9 mouse cellular contexts compared by ENCODE assay signal in genomic region chr12:111445161-111445889, GRCm38 (mm10). TPM values are rescaled to one million over a fixed set of nuclear protein-coding genes. Genes with fewer than 3 reads are reported as not detected.
DNase-seq lines count a peak whose midpoint lies in the region; ATAC-seq and TF ChIP-seq lines count a peak whose summit lies in the region.
"Had no signal": no experiment of that assay in that cellular context is flagged by ENCODE, and none has a peak within 500 bp of the region (broad histone marks: within the 10 kb centered on the region; RNA-seq: fewer than 3 reads in every experiment).

No protein-coding gene starts in this region.

- H3K79me2 ChIP-seq in myocyte (ENCODE audit: control insufficient read depth, insufficient read depth) = peaks cover 50% of the 10 kb centered on the region

- 9% methylated on average over 49 of the region's 52 CpGs for WGBS in kidney, postnatal 0 days

- peaks cover 32% of the 10 kb centered on the region for H3K4me1 ChIP-seq in embryonic fibroblast, embryonic 13.5 days (ENCODE audit: control insufficient read depth, insufficient read depth, low read length)
- H3K4me1 ChIP-seq in kidney, postnatal 0 days (replicated peaks; ENCODE audit: insufficient read depth, low read length) = peaks cover 53% of the 10 kb centered on the region

- peak overlapping the region; percentile 5; the same call in 1 of the 2 replicates for H3K4me3 ChIP-seq in embryonic fibroblast, embryonic 13.5 days (ENCODE audit: insufficient read depth, low read length)
- peak overlapping the region; percentile 26 for H3K4me3 ChIP-seq in kidney, postnatal 0 days (replicated peaks; ENCODE audit: low read depth, low read length)
- peak overlapping the region; percentile 99 for H3K4me3 ChIP-seq in myocyte

- no peaks in the 10 kb centered on the region for H3K9me3 ChIP-seq in kidney, postnatal 0 days (replicated peaks; ENCODE audit: low read length)

- peak overlapping the region; percentile 28 for H3K9ac ChIP-seq in kidney, postnatal 0 days (ENCODE audit: low read depth, low read length)

- DNase-seq in kidney, adult 18-20 months = peak; percentile 50
- DNase-seq in kidney, adult 9 months = no peak
- no peak for DNase-seq in kidney, postnatal 0 days (ENCODE audit: low spot score)
- no peak for DNase-seq in spleen, adult 12 weeks (ENCODE audit: low spot score)
- no peak for DNase-seq in spleen, postnatal 36 days (ENCODE audit: low spot score in 2 of 2)
- no peak for DNase-seq in right cerebral cortex, postnatal 14 days
- DNase-seq: layer of hippocampus, postnatal 36 days had no signal

- 0 out of 2 replicates have a peak, but pooled peaks cover 6% of the 10 kb centered on the region for H3K27me3 ChIP-seq in kidney, postnatal 0 days (ENCODE audit: insufficient read depth, low read length)
- H3K27me3 ChIP-seq in myocyte (ENCODE audit: control insufficient read depth, insufficient read depth, insufficient read length) = no peaks in the 10 kb centered on the region

- H3ac ChIP-seq in myocyte (ENCODE audit: control insufficient read depth, insufficient read length) = peak overlapping the region; percentile 35

- no peak overlapping the region for H3K27ac ChIP-seq in embryonic fibroblast, embryonic 13.5 days (ENCODE audit: insufficient read depth, low read length)
- no peak overlapping the region for H3K27ac ChIP-seq in kidney, postnatal 0 days

- no peak for TF ChIP-seq CTCF in embryonic fibroblast, embryonic 13.5 days (IDR thresholded peaks at IDR 0.05; ENCODE audit: borderline replicate concordance, insufficient read depth, low read length)
- no peak for TF ChIP-seq CTCF in kidney, postnatal 0 days (IDR thresholded peaks at IDR 0.05; ENCODE audit: low read depth)

- ATAC-seq in kidney, postnatal 0 days (replicated peaks; ENCODE audit: low FRiP score, low read depth) = no peak

- no peak for TF ChIP-seq POLR2A in embryonic fibroblast, embryonic 13.5 days (IDR thresholded peaks at IDR 0.05; ENCODE audit: low read depth, low read length)
- TF ChIP-seq POLR2A in myocyte (IDR thresholded peaks at IDR 0.05; ENCODE audit: insufficient read length, low read depth) = no peak

- peaks cover 4% of the 10 kb centered on the region; the same call in 1 of the 2 replicates for H3K36me3 ChIP-seq in kidney, postnatal 0 days (ENCODE audit: insufficient read depth, low read length)
- H3K36me3 ChIP-seq in myocyte (ENCODE audit: control insufficient read depth, insufficient read depth) = peaks cover 21% of the 10 kb centered on the region

- H3K4me2 ChIP-seq in kidney, postnatal 0 days (ENCODE audit: low read length) = peak overlapping the region; percentile 77
- peak overlapping the region; percentile 84 for H3K4me2 ChIP-seq in myocyte (ENCODE audit: low read depth)

TF ChIP-seq in myocyte, 11 proteins besides CTCF, POLR2A, EP300 and RAD21:
- no peak for TF ChIP-seq E2F4 (IDR thresholded peaks at IDR 0.05; ENCODE audit: insufficient read depth)
- TF ChIP-seq MYOG (IDR thresholded peaks at IDR 0.05; ENCODE audit: control insufficient read depth in 1 of 3, insufficient read depth in 1 of 3, insufficient read length in 2 of 3, low read depth in 2 of 3) = peak in 1 of 3 experiments; percentile 14

RNA-seq across cellular contexts. Expression of gene Tnfaip2, which starts 3.1 kb away (rescaled TPM):
- polyA plus RNA-seq in embryonic fibroblast, embryonic 13.5 days (2011; ENCODE audit: insufficient read length, low read depth, missing spikeins) = 46.5 and 58.6 TPM in 2 replicates
- polyA plus RNA-seq in kidney, postnatal 0 days (2015; fragmentation: Nextera tagmentation; extraction: Ambion mirVana) = 34.8 and 46.7 TPM in 2 replicates
- polyA plus RNA-seq in myocyte (2012; fragmentation: generic; extraction: Trizol) = 169 TPM

RNA-seq across cellular contexts. Expression of gene Exoc3l4, which starts 28.5 kb away (rescaled TPM):
- 6.2 and 6.4 TPM in 2 replicates for polyA plus RNA-seq in embryonic fibroblast, embryonic 13.5 days (2011; ENCODE audit: insufficient read length, low read depth, missing spikeins)
- 25.4 and 25.9 TPM in 2 replicates for polyA plus RNA-seq in kidney, postnatal 0 days (2015; fragmentation: Nextera tagmentation; extraction: Ambion mirVana)
- polyA plus RNA-seq in myocyte (2012; fragmentation: generic; extraction: Trizol) = 23.2 TPM

RNA-seq across cellular contexts. Expression of gene Lbhd2, which starts 38.7 kb away (rescaled TPM):
- polyA plus RNA-seq in embryonic fibroblast, embryonic 13.5 days (2011; ENCODE audit: insufficient read length, low read depth, missing spikeins) = not detected in 2 replicates
- polyA plus RNA-seq in kidney, postnatal 0 days (2015; fragmentation: Nextera tagmentation; extraction: Ambion mirVana) = 12.6 and 14.3 TPM in 2 replicates
- polyA plus RNA-seq in myocyte (2012; fragmentation: generic; extraction: Trizol) = not detected

RNA-seq across cellular contexts. Expression of gene Gm266, which starts 40.3 kb away (rescaled TPM):
- polyA plus RNA-seq in embryonic fibroblast, embryonic 13.5 days (2011; ENCODE audit: insufficient read length, low read depth, missing spikeins) = 0.72 TPM in 1 of 2 replicates, not detected in the other
- 97.1 and 109 TPM in 2 replicates for polyA plus RNA-seq in kidney, postnatal 0 days (2015; fragmentation: Nextera tagmentation; extraction: Ambion mirVana)
- polyA plus RNA-seq in myocyte (2012; fragmentation: generic; extraction: Trizol) = 1.5 TPM

Comparison
In these comparisons a context has a peak if more than half of its experiments do, and no peak if none do; other contexts are left out.
1. H3K4me3 ChIP-seq: peak in every context shown above with its lines; median percentile 99 in myocyte; 26 in kidney, postnatal 0 days; 5 in embryonic fibroblast, embryonic 13.5 days.
2. RNA of gene Lbhd2, which starts 38.7 kb away (polyA plus RNA-seq): 12.6 to 14.3 TPM in kidney, postnatal 0 days; not detected in myocyte (single experiment) and not detected in embryonic fibroblast, embryonic 13.5 days; every median in the first group is over 10 times any median in the second.